Mouse (Mus musculus) heart, embryonic 10.5 days (tissue): ENCODE data around the gene C330021F23Rik. TPM values are rescaled to one million over a fixed set of nuclear protein-coding genes. Genes with fewer than 3 reads are reported as not detected.

Experiments
- DNase-seq: peaks from one replicate; pipeline ENCODE4 v3.0.0-alpha.2; 2017; ENCODE audit warnings: low spot score
- H3K27ac ChIP-seq: fragments of 300-500 bp; sonication (generic); 2 replicates; pipeline ENCODE4 v1.5.1; 2016; ENCODE audit warnings: mild to moderate bottlenecking
- H3K27me3 ChIP-seq: fragments of 300-500 bp; sonication (generic); 2 replicates; pipeline ENCODE4 v1.6.1; 2016; ENCODE audit warnings: mild to moderate bottlenecking; ENCODE audit not compliant: poor library complexity, insufficient read depth, severe bottlenecking
- H3K36me3 ChIP-seq: fragments of 300-500 bp; sonication (generic); 2 replicates; pipeline ENCODE4 v1.6.1; 2016; ENCODE audit warnings: mild to moderate bottlenecking, moderate library complexity
- H3K4me1 ChIP-seq: fragments of 300-500 bp; sonication (generic); 2 replicates; pipeline ENCODE4 v1.6.1; 2016; ENCODE audit warnings: mild to moderate bottlenecking
- H3K4me3 ChIP-seq: fragments of 300-500 bp; sonication (generic); 2 replicates; pipeline ENCODE4 v1.5.1; 2016; ENCODE audit warnings: mild to moderate bottlenecking, moderate library complexity
- H3K9me3 ChIP-seq: fragments of 300-500 bp; sonication (generic); 2 replicates; pipeline ENCODE4 v1.6.1; 2016; ENCODE audit warnings: mild to moderate bottlenecking, moderate library complexity
- WGBS: fragments of 180-500 bp; shearing (Covaris S2); methylation state at CpG from one replicate; pipeline ENCODE4 v1.1.7; 2016; 5-methylcytosine and 5-hydroxymethylcytosine counted together
- polyA plus RNA-seq: library from polyadenylated mRNA; unstranded; fragments of >200 nt; fragmentation: Nextera tagmentation; extraction: Ambion mirVana; gene quantifications from 2 replicates; pipeline ENCODE4 v1.2.1, GENCODE M21; 2016

The C330021F23Rik gene
- polyA plus RNA-seq, 1 experiment from 2014 or later: 3.8 TPM

DNA sequence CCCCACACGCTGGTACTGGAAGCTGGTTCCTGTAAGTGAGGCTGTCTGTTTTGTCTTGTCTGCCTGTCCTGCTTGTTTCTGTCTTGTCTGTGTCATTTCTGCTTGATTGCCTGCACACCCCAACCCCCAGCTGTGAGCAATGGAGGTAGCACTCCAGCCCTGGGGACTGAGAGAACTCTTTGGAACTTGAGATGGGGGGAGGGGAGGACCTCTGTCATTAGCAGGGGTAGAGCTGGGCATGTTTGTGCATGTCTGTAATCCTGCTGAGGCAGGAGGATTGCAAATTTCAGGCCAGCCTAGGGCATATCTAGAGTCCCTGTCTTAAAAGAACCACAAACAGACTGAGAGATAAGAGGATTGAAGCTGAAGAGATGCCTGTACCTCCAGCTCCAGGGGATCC lies 31.4 kb downstream of the C330021F23Rik start:
- DNase-seq: no peak
- Histone ChIP-seq H3K4me3 (no peak overlapping the region), H3K9me3 (no peaks in the 10 kb centered on the region), H3K36me3 (0 out of 2 replicates have a peak, but pooled peaks cover 1% of the 10 kb centered on the region), H3K4me1 (no peaks in the 10 kb centered on the region), H3K27ac (no peak overlapping the region), H3K27me3 (no peaks in the 10 kb centered on the region)
- 57% methylated on average over 1 of the region's 1 CpGs for WGBS

- Histone ChIP-seq H3K4me1 (no peaks in the 10 kb centered on the region), H3K27ac (no peak overlapping the region), H3K4me3 (no peak overlapping the region)
Observed at GRCm38 (mm10) chr8:3600401-3600800, 32.6 kb downstream of the C330021F23Rik start.

GRCm38 (mm10) chr8:3603439-3603838 lies 35.6 kb downstream of the C330021F23Rik start:
- DNase-seq: peak; percentile 73
- no peaks in the 10 kb centered on the region for H3K27me3 ChIP-seq
- H3K27ac ChIP-seq: no peak overlapping the region
- 66% methylated on average over 13 of the region's 13 CpGs for WGBS
- no peaks in the 10 kb centered on the region for H3K9me3 ChIP-seq
- no peak overlapping the region for H3K4me3 ChIP-seq
- peaks cover 16% of the 10 kb centered on the region for H3K36me3 ChIP-seq
- 0 out of 2 replicates have a peak, but pooled peaks cover 2% of the 10 kb centered on the region for H3K4me1 ChIP-seq

More at GRCm38 (mm10) chr8:3600401-3600800, 32.6 kb downstream of the C330021F23Rik start:
- H3K9me3 ChIP-seq: no peaks in the 10 kb centered on the region
- 0 out of 2 replicates have a peak, but pooled peaks cover 6% of the 10 kb centered on the region for H3K36me3 ChIP-seq
- H3K27me3 ChIP-seq: no peaks in the 10 kb centered on the region
- peak; percentile 65 for DNase-seq
- 74% methylated on average over 6 of the region's 6 CpGs for WGBS

GRCm38 (mm10) chr8:3606593-3606992 lies 38.8 kb downstream of the C330021F23Rik start:
- 85% methylated on average over 16 of the region's 16 CpGs for WGBS
- H3K27ac ChIP-seq: no peak overlapping the region

DNA sequence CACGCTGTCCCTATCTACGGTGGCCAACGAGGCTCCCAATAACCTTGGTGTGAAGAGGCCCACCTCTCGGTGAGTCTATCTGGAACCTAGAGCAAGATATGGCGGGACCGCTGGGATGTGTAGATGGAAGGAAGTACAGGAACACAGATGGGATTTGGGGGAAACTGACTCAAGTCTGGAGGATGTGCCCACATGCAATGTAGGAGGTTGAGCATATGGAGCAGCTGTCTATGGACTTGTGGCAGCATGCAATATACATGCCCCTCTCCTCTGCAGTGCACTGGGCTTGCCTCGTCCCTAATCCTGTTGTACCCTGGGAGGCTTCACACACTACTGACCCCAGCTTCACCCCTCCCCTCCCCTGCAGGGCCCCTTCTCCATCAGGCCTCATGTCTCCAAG lies 40.0 kb downstream of the C330021F23Rik start:
- Histone ChIP-seq H3K27me3 (no peaks in the 10 kb centered on the region), H3K4me1 (0 out of 2 replicates have a peak, but pooled peaks cover 2% of the 10 kb centered on the region), H3K9me3 (no peaks in the 10 kb centered on the region), H3K27ac (no peak overlapping the region), H3K4me3 (no peak overlapping the region), H3K36me3 (peaks cover 60% of the 10 kb centered on the region)
- no peak for DNase-seq
- WGBS: 96% methylated on average over 7 of the region's 7 CpGs

More at GRCm38 (mm10) chr8:3606593-3606992, 38.8 kb downstream of the C330021F23Rik start:
- 0 out of 2 replicates have a peak, but pooled peaks cover 2% of the 10 kb centered on the region for H3K4me1 ChIP-seq
- no peaks in the 10 kb centered on the region for H3K27me3 ChIP-seq
- no peaks in the 10 kb centered on the region for H3K9me3 ChIP-seq
- H3K4me3 ChIP-seq: no peak overlapping the region
- H3K36me3 ChIP-seq: peaks cover 48% of the 10 kb centered on the region
- no peak for DNase-seq

DNA sequence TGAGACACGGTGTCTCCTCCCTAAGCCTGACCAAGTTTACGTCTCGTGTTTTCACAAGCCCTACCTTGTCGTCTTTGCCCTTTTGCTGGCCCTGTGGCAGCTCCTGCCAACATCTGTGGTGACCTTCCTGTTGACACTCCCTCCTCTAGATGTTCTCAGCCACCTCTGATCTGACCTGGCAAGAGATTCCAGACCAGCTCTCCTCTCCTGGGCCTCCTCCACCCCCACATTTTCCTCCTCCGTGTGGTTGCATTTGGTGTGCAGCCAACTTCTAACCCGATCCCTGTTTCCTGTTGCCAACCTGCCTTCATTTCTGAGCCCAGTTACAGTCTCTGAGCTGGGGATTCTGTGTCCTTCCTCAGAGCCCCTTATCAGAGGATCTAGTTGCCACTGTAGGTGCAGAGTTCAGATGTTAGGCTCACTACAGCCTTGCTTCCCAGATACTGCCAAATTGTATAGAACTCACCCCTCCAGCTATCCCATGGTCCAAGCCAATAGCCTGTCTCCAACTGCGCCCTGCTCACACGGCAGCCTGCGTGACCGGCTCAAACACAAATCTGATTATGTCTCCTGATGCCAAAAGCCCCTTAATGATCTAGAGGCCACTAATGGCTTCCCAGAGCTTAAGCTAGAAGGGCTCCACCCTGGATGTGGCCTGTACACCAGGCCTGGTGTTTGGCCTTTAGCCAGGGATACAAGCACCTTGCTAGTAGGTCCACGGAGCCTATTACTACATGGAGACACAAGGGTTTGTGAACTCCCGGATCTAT lies 41.4 kb downstream of the C330021F23Rik start:
- no peak overlapping the region for H3K4me3 ChIP-seq
- H3K4me1 ChIP-seq: 0 out of 2 replicates have a peak, but pooled peaks cover 2% of the 10 kb centered on the region
- DNase-seq: no peak
- WGBS: 81% methylated on average over 12 of the region's 12 CpGs
- H3K27me3 ChIP-seq: no peaks in the 10 kb centered on the region
- H3K9me3 ChIP-seq: no peaks in the 10 kb centered on the region
- peaks cover 73% of the 10 kb centered on the region for H3K36me3 ChIP-seq
- no peak overlapping the region for H3K27ac ChIP-seq

DNA sequence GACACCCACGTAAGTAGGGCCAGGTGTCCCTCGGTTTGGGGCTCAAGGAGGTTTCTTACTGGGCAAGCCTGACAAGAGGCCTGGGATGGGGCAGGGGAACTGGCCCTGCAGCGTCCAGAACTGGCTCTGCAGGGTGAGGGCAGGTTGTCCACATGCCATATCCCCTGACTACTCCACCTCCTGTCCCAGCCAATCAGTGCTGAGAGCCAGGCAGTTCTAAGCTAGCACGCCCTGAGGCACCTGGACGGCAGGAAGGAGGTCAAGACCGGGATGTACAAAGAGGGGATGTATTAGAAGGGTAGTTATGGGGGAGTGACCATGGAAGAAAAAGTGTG lies 42.0 kb downstream of the C330021F23Rik start:
- DNase-seq: no peak

DNA sequence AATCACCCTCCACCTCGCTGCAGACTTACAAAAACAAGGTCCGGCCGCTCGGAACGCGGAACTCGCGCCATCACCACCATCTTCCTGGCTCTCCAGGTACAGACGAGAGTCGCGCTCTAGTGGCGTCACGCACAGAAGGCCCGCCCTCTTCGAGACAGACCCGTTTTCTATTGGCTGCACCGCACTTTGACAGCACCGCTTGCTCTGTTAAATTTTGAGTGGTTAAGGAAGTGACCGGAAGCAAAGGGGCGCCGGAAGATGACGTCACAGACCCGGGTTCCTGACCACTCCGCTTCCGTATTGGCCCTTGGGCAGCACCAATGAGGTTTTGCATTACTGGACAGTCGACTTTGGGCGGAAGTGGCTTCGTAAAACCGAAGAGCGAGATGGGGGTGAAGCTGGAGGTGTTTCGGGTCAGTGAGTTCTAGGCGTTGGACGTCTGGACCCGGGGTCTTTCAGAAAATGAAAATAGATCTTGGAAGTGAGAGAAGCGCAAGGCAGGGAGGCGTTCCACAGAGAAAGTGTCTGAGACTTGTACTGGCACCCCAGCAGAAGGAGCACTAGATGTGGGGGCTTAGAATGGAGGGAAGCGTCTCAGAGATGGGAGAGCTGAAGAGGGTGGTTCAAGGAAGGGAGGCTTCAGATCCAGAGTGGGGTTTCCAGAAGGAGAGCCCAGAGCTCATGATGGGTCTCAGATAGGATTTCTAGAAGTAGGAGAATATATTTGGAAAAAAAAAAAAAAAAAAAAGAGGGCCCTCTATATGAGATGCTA lies 53.6 kb downstream of the C330021F23Rik start, which contains the start of the genes Xab2 and Pet100:
Gene Xab2, minus strand, starts transcription at position 118 of the 772 bp plus-strand sequence.
Gene Pet100, plus strand, starts transcription at position 350 of the 772 bp plus-strand sequence.
- Histone ChIP-seq H3K27me3 (no peaks in the 10 kb centered on the region), H3K4me1 (peaks cover 17% of the 10 kb centered on the region), H3K4me3 (peak within 1 kb of the TSS; percentile 93), H3K27ac (peak within 1 kb of the TSS; percentile 87), H3K36me3 (peaks cover 25% of the 10 kb centered on the region), H3K9me3 (no peaks in the 10 kb centered on the region)
- WGBS: under 1% methylated on average over 37 of the region's 37 CpGs
- peak; percentile 100 for DNase-seq

More for the DNA sequence above, 42.0 kb downstream of the C330021F23Rik start:
- H3K4me3 ChIP-seq: no peak overlapping the region
- H3K27me3 ChIP-seq: no peaks in the 10 kb centered on the region
- H3K9me3 ChIP-seq: no peaks in the 10 kb centered on the region
- peaks cover 74% of the 10 kb centered on the region for H3K36me3 ChIP-seq
- H3K4me1 ChIP-seq: 0 out of 2 replicates have a peak, but pooled peaks cover 2% of the 10 kb centered on the region
- H3K27ac ChIP-seq: no peak overlapping the region
- WGBS: 84% methylated on average over 6 of the region's 6 CpGs

DNA sequence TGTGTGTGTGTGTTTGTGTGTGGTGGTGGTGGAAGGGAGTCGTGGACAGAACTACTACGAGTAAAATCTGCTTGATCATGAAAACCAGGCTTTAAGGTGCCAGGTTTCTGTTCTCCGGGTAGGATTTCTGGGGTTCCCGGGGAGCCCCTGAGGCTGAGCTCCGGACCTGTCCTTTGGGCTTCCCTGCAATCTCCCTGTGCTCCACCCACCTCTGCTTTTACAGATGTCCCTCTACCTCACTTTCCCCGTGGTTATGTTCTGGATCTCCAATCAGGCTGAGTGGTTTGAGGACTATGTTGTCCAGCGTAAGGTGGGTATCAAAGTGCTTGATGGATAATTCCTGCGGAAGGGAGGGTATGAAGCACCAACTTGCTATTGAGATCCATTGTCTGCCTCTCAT lies 54.3 kb downstream of the C330021F23Rik start:
- no peak for DNase-seq
- no peak overlapping the region for H3K27ac ChIP-seq
- peaks cover 17% of the 10 kb centered on the region for H3K4me1 ChIP-seq
- H3K9me3 ChIP-seq: no peaks in the 10 kb centered on the region
- no peaks in the 10 kb centered on the region for H3K27me3 ChIP-seq
- peak overlapping the region; percentile 93 for H3K4me3 ChIP-seq
- H3K36me3 ChIP-seq: peaks cover 19% of the 10 kb centered on the region
- 63% methylated on average over 8 of the region's 8 CpGs for WGBS

DNA sequence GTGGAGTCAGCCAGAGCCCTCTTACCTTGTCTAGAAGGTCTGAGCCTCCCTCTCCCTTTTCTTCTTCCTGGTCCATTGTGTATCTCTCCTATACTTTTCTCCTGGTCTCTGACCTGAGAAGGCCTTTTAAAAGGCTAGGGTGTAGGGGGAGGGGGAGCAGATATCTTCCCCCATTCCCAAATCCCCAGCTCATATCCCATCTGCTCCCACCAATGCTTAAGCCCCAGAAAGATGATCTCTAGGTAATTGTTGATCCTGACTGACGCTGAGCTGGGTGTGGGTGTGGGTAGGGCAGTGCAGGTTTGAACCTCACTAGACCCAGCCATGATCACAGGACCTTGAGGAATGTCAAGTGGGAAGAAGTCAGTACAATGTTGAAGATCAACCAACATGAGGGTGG lies 57.7 kb downstream of the C330021F23Rik start, which contains the start of gene Pcp2:
Gene Pcp2, minus strand, starts transcription at position 101 of the 400 bp plus-strand sequence.
- H3K9me3 ChIP-seq: no peaks in the 10 kb centered on the region
- H3K27ac ChIP-seq: no peak within 1 kb of the TSS
- peaks cover 12% of the 10 kb centered on the region for H3K27me3 ChIP-seq
- H3K4me1 ChIP-seq: peaks cover 7% of the 10 kb centered on the region
- 75% methylated on average over 1 of the region's 1 CpGs for WGBS
- H3K4me3 ChIP-seq: no peak within 1 kb of the TSS
- no peak for DNase-seq
- H3K36me3 ChIP-seq: 0 out of 2 replicates have a peak, but pooled peaks cover 3% of the 10 kb centered on the region

DNA sequence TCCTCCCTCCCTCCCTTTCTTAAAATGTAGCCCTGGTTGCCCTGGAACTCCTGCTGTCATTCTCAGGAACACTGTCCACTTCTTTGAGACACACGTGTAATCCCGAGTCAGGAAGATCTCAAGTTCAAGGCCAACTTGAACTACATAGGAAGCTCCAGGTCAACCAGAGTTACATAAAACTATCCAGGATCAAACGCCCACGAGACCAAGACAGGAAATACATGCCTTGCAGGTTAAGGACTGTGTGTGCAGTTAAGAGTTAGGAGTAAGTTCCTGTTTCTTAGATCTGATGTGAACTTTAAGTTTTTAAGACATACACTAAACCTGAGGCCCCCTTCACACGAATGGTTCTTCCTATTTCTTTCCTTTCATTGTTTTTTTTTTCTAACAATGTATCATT lies 59.2 kb downstream of the C330021F23Rik start:
- H3K36me3 ChIP-seq: 0 out of 2 replicates have a peak, but pooled peaks cover 3% of the 10 kb centered on the region
- 58% methylated on average over 5 of the region's 5 CpGs for WGBS
- no peak overlapping the region for H3K27ac ChIP-seq
- no peak overlapping the region for H3K4me3 ChIP-seq
- peaks cover 13% of the 10 kb centered on the region for H3K4me1 ChIP-seq
- no peak for DNase-seq
- no peaks in the 10 kb centered on the region for H3K9me3 ChIP-seq
- H3K27me3 ChIP-seq: peaks cover 12% of the 10 kb centered on the region

DNA sequence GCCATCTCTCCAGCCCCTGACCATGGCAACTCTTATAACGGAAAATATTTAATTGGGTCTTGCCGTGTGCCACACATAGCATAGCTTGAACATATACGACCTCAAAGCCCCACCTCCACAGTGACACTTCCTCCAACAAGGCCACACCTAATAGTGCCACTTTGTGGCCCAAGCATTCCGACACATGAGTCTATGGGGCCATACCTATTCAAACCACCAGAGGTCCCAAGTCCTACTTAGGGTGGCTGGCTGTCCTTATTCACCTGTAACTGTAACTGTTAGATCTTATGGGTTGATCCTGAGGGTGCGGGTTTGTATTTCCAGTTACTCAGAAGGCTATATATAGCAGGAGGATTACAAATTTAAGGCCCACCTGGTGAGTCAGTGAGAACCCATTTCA lies 60.2 kb downstream of the C330021F23Rik start:
- Histone ChIP-seq H3K9me3 (no peaks in the 10 kb centered on the region), H3K4me1 (peaks cover 12% of the 10 kb centered on the region), H3K36me3 (0 out of 2 replicates have a peak, but pooled peaks cover 3% of the 10 kb centered on the region), H3K27me3 (peaks cover 12% of the 10 kb centered on the region), H3K27ac (no peak overlapping the region), H3K4me3 (no peak overlapping the region)
- 30% methylated on average over 5 of the region's 5 CpGs for WGBS
- DNase-seq: no peak
